Mouse (Mus musculus) G1E-ER4 (cell line): ENCODE data around the gene Scgb2b12. TPM values are rescaled to one million over a fixed set of nuclear protein-coding genes. Genes with fewer than 3 reads are reported as not detected.
"Not testable (repeated sequence)": the region's sequence is repeated elsewhere in the genome, so short reads cannot be mapped to it uniquely, and the experiment has no call there.

Experiments
- GATA1 ChIP-seq: IDR thresholded peaks from one replicate; pipeline ENCODE4 v1.8.0; 2012; ENCODE audit warnings: low read length, inconsistent platforms
- polyA plus RNA-seq: library from polyadenylated mRNA; stranded (reverse); fragments of >175 nt; gene quantifications from 2 replicates; pipeline ENCODE4 v1.2.3, GENCODE M21; 2012

Gene Scgb2b12
- not detected in 2 replicates for polyA plus RNA-seq

DNA sequence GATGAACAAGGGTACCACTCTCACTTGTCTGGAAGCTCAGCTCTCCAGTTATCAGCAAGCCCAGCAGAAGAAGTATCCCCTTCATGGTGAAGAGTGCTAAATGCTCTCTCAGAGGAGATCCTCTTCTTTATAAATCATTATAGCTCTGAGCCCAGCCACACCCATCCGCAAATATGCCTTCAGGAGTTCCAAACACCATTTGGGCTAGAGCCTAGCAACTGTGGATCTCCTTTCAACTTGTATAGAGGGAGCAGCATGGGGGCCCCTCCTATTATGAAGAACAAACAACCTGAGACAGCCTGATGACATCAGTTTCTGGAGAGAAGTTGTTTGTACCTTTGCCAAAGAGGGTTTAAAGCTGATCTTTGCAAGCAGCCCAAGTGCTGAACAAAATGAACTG lies at the start of gene Scgb2b12:
Gene Scgb2b12, minus strand, starts transcription at position 101 of the 400 bp plus-strand sequence.
- not testable (repeated sequence) for TF ChIP-seq GATA1

DNA sequence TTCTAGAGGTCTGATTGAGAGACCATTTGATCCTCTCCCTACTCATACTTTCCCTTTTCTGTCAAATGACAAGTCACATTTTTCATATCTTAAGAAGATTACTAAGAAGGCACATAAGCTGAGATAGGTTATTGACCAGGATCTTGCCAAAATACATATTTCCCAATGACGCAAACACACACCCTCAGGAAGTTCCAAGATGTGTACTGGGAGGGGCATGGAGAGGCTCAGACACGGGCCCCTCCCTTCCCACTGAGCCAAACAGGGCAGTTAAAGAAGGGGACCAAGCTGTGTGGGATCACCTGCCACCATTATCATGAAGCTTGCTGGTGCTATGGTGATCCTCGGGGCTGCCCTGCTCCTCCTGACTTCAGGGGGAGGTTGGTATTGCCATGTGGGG lies 6.8 kb upstream of the Scgb2b12 start, which contains the start of gene Scgb1b12:
Gene Scgb1b12, plus strand, starts transcription at position 301 of the 400 bp plus-strand sequence.
- TF ChIP-seq GATA1 = not testable (repeated sequence)

Other genes with a start within 250 kb of the Scgb2b12 start
- not detected in 2 replicates for gene Scgb1b10, start 226.4 kb downstream of the Scgb2b12 start, polyA plus RNA-seq
- gene Scgb2b11, start 116.1 kb downstream of the Scgb2b12 start, polyA plus RNA-seq = not detected in 2 replicates
- not detected in 2 replicates for gene Scgb1b11, start 104.4 kb downstream of the Scgb2b12 start, polyA plus RNA-seq
- gene Scgb1b12, start 6.9 kb upstream of the Scgb2b12 start, polyA plus RNA-seq = not detected in 2 replicates
- gene Scgb1b29, start 114.3 kb upstream of the Scgb2b12 start, polyA plus RNA-seq = not detected in 2 replicates